Mouse (Mus musculus) testis, adult 2 months (tissue): Measurements from ENCODE around the gene 1700024P04Rik.

ENCODE experiments used
- CTCF ChIP-seq: fragments of 200-500 bp; IDR thresholded peaks from 2 replicates; pipeline ENCODE4 v1.5.1; 2012; ENCODE audit warnings: low read depth, mild to moderate bottlenecking, inconsistent platforms, low read length, moderate library complexity; ENCODE audit not compliant: control insufficient read depth, insufficient read depth, insufficient replicate concordance
- POLR2A ChIP-seq: fragments of 200-500 bp; IDR thresholded peaks from 2 replicates; pipeline ENCODE4 v1.6.1; 2012; ENCODE audit warnings: low read depth, mild to moderate bottlenecking, inconsistent platforms, low read length, moderate library complexity; ENCODE audit not compliant: control insufficient read depth

GRCm38 (mm10) chr13:99022036-99022435, 37.7 kb upstream of the 1700024P04Rik start:
- TF ChIP-seq CTCF (no peak), POLR2A (no peak)
